Mouse (Mus musculus) neural tube, embryonic 15.5 days (tissue): ENCODE results near the gene P2rx1. TPM values are rescaled to one million over a fixed set of nuclear protein-coding genes. Genes with fewer than 3 reads are reported as not detected.

ENCODE experiments used
- ATAC-seq: fragments of 200-750 bp; cut with Nextera tagmentation; 2 replicates; pipeline ENCODE4 v1.8.0; 2017; ENCODE audit warnings: mild to moderate bottlenecking, moderate TSS enrichment, moderate library complexity; ENCODE audit not compliant: low FRiP score
- H3K27ac ChIP-seq: fragments of 300-500 bp; sonication (generic); replicated peaks from 2 replicates; pipeline ENCODE4 v1.5.1; 2015; ENCODE audit warnings: mild to moderate bottlenecking, inconsistent platforms
- H3K27me3 ChIP-seq: fragments of 300-500 bp; sonication (generic); replicated peaks from 2 replicates; pipeline ENCODE4 v1.6.1; 2015; ENCODE audit warnings: inconsistent platforms
- H3K36me3 ChIP-seq: fragments of 300-500 bp; sonication (generic); 2 replicates; pipeline ENCODE4 v1.6.1; 2015; ENCODE audit warnings: inconsistent platforms
- H3K4me1 ChIP-seq: fragments of 300-500 bp; sonication (generic); 2 replicates; pipeline ENCODE4 v1.6.1; 2015; ENCODE audit warnings: inconsistent platforms
- H3K4me2 ChIP-seq: fragments of 300-500 bp; sonication (generic); 2 replicates; pipeline ENCODE4 v1.6.1; 2015; ENCODE audit warnings: inconsistent platforms, mild to moderate bottlenecking, moderate library complexity
- H3K4me3 ChIP-seq: fragments of 300-500 bp; sonication (generic); replicated peaks from 2 replicates; pipeline ENCODE4 v1.5.1; 2015; ENCODE audit warnings: mild to moderate bottlenecking, inconsistent platforms
- H3K9ac ChIP-seq: fragments of 300-500 bp; sonication (generic); replicated peaks from 2 replicates; pipeline ENCODE4 v1.6.1; 2015; ENCODE audit warnings: mild to moderate bottlenecking, inconsistent platforms
- H3K9me3 ChIP-seq: fragments of 300-500 bp; sonication (generic); replicated peaks from 2 replicates; pipeline ENCODE4 v1.6.1; 2016; ENCODE audit warnings: inconsistent platforms
- WGBS: fragments of 180-500 bp; shearing (Covaris S2); methylation state at CpG from one replicate; pipeline ENCODE4 v1.1.7; 2015; ENCODE audit warnings: mixed read lengths; 5-methylcytosine and 5-hydroxymethylcytosine counted together
- polyA plus RNA-seq: library from polyadenylated mRNA; unstranded; fragments of >200 nt; fragmentation: Nextera tagmentation; extraction: Ambion mirVana; gene quantifications from 2 replicates; pipeline ENCODE4 v1.2.1, GENCODE M21; 2015

The P2rx1 gene
- 0.47 and 3.3 TPM in 2 replicates for polyA plus RNA-seq

DNA sequence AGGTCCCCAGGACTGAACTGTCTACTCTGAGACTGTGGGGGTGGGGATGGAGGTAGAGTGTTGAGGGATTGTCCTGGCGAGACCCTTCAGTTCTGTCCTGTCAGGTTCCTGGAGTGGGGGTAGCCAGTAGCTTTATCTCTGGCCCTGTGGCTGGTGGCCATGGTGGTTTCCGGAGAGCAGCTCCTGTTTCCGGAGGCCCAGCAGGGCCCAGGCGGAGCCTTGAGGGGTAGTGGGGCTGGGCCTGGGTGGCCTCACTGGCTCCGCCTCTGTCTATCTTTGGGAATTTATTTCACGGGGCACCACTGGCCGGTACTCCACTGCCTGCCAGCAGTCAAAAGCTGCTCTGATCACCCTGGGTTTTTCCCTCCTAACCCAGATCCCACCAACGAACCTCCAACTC is at the start of gene P2rx1:
Gene P2rx1 (plus strand): TSS at position 333 of the 400 bp plus-strand sequence.
- Histone ChIP-seq H3K4me1 (no peaks in the 10 kb centered on the region), H3K4me3 (no peak within 1 kb of the TSS), H3K4me2 (no peak within 1 kb of the TSS), H3K36me3 (no peaks in the 10 kb centered on the region), H3K27me3 (0 out of 2 replicates have a peak, but pooled peaks cover 2% of the 10 kb centered on the region), H3K27ac (no peak within 1 kb of the TSS), H3K9me3 (no peaks in the 10 kb centered on the region), H3K9ac (no peak within 1 kb of the TSS)
- ATAC-seq = no peak
- 57% methylated on average over 8 of the region's 8 CpGs for WGBS

DNA sequence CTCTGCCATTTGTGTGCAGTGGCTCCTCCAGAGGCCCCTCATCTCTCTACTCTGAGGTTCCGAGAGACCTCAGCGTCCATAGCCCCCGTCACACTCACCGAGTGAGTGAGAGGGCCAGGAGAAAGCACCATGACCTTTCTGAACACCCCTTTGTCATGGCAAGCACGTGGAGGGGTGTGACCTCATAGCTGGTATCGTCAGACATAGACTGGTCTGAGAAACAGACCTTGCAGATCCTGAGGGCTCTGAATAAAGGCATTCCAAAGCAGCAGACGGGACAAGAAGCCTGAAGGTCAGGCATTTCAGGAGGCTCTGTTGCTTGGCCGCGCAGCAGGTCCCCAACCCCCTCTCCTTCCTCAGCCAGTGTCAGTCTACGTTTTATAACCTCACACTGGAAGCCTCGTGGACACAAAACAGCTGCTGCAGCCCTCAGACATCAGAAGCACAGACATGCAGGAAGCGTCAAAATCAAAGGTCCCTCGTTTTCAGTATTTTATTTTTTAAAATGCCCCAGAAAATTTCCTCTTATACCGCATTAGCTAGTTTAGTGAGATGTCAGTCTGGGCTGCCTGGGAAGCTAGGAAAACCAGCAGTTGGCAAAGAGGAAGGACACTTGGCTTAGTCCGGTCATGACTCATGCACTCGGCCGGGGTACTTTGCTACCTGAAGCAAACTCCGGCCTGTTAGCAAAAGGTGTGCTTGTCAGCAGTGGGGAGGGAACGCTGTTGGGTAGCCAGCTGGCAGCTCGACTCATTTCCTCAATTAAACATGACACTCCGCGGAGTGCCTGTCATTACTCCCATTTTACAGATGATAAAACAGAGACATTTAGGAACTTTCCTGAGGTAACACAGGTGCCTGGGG is 47.5 kb upstream of the P2rx1 start:
- H3K9ac ChIP-seq = no peak overlapping the region
- no peak overlapping the region for H3K4me3 ChIP-seq
- ATAC-seq = no peak
- H3K36me3 ChIP-seq = no peaks in the 10 kb centered on the region
- H3K9me3 ChIP-seq = no peaks in the 10 kb centered on the region
- 70% methylated on average over 22 of the region's 22 CpGs for WGBS
- H3K27ac ChIP-seq = no peak overlapping the region
- no peak overlapping the region for H3K4me2 ChIP-seq
- H3K27me3 ChIP-seq = no peaks in the 10 kb centered on the region
- H3K4me1 ChIP-seq = no peaks in the 10 kb centered on the region

DNA sequence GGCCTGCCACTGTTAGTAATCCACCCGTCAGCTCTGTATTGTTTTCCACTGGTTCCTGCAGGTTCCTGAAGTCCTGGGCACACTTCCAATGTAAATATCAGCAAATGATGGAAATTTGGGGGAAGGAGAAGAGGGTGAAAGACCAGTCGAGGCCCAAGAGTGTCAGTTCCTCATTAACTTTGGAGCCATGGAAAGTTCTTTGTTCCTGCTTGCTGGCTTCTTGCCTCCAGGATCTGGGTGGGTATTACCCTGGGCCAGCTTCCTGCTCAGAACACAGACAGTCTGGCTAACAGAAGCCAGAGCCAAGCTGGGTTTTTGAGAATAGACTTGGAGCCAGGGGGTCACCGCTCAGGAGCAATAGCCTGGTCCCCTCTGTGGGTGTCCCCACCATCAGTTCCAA is 46.7 kb upstream of the P2rx1 start:
- 63% methylated on average over 3 of the region's 3 CpGs for WGBS
- no peak overlapping the region for H3K27ac ChIP-seq
- H3K36me3 ChIP-seq = no peaks in the 10 kb centered on the region
- ATAC-seq = no peak
- no peak overlapping the region for H3K4me3 ChIP-seq
- H3K27me3 ChIP-seq = no peaks in the 10 kb centered on the region
- H3K9me3 ChIP-seq = no peaks in the 10 kb centered on the region
- no peak overlapping the region for H3K4me2 ChIP-seq
- H3K9ac ChIP-seq = no peak overlapping the region
- H3K4me1 ChIP-seq = no peaks in the 10 kb centered on the region

DNA sequence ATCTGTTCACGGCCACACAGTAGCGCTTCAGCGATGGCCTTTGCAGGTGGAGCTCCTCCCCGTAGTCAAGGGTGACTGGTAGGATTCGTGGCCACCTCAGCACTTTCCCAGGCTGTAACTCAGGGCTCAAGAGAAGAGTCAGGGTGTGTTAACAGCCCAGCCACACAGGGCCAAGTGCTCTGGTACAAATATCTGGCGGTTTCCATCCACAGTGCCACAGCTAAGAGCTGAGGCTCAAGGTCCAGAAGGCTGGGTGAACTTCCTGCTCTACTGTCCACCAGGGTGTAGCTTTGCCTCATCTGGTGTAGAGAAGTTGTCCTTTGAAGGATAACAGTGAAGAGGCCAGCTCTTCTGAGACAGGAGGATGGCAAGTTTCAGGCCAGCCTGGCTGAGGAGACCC is 46.2 kb upstream of the P2rx1 start:
- 91% methylated on average over 6 of the region's 6 CpGs for WGBS
- Histone ChIP-seq H3K4me3 (no peak overlapping the region), H3K27ac (no peak overlapping the region), H3K27me3 (no peaks in the 10 kb centered on the region), H3K4me1 (no peaks in the 10 kb centered on the region), H3K4me2 (no peak overlapping the region), H3K9ac (no peak overlapping the region), H3K9me3 (no peaks in the 10 kb centered on the region), H3K36me3 (no peaks in the 10 kb centered on the region)
- no peak for ATAC-seq

DNA sequence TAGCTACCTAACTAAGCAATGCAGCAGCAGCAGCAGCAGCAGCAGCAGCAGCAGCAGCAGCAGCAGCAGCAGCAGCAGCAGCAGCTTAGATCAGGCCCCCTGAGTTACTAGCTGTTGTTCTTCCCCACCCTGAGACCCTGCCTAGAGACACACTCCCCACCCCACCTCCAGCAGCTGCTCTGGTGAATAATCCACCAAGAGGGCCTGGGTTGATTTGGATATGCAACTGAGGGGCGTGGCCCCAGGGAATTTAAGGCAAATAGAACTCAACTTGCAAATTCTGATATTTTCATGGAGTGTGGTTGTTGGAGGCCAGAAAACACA is 45.8 kb upstream of the P2rx1 start:
- Histone ChIP-seq H3K4me1 (no peaks in the 10 kb centered on the region), H3K9me3 (no peaks in the 10 kb centered on the region), H3K27ac (no peak overlapping the region), H3K27me3 (no peaks in the 10 kb centered on the region), H3K9ac (no peak overlapping the region), H3K4me3 (no peak overlapping the region), H3K36me3 (no peaks in the 10 kb centered on the region), H3K4me2 (no peak overlapping the region)
- 70% methylated on average over 1 of the region's 1 CpGs for WGBS
- ATAC-seq = no peak

DNA sequence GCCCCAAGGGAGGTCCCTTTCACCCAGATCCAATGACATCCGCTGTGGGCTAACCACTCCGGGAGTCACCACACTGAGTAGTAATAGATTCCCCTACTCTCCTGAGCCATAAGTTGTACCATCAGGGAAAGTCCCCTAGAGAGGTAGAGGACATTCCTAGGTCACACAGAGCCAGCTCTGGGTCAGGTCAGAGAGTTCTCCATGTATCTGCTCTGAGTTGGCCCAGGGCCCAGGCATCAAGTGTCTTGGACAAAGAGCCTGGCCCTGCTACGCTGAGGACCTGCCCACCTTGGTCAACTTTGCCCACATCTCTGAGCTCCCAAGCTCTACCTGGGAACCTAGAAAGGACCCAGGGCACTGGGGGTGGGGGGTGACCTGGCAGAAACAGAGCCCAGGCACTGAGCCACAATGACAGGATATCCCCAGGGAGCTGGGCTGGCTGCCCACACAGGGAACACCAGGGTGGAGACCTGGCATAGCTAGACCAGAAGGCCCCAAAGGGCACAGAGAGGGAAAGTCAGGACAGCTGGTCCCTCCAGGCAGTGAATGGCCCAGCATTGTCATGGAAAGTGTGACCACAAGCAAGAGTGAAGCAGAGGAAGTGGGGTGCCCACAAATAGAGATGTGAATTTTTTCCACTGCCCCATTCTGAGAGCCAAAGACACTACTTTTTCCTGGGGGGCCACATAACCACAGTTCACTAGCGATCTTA is 45.3 kb upstream of the P2rx1 start:
- Histone ChIP-seq H3K27me3 (no peaks in the 10 kb centered on the region), H3K4me2 (no peak overlapping the region), H3K9ac (no peak overlapping the region), H3K27ac (no peak overlapping the region), H3K4me1 (no peaks in the 10 kb centered on the region), H3K9me3 (no peaks in the 10 kb centered on the region), H3K4me3 (no peak overlapping the region), H3K36me3 (no peaks in the 10 kb centered on the region)
- ATAC-seq = no peak
- 89% methylated on average over 4 of the region's 4 CpGs for WGBS

DNA sequence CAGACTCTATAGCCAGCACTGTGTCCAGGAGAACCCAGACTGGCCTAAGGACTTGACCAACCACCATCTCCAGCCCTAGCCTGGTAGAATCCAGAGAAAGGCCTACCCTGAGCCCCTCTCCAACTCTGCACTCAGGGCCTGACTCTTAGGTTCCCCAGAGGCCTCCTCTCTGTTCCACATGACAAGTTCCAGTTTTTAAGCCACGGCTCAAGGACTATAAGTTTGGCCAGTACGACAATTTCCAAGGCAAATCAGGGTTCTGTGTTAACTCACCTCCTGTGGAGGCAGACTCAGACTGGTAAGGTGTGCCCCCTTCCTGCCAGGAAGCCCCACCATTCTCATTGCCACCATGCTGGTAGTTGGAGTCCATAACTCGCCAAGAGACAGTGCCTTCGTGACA is 44.7 kb upstream of the P2rx1 start:
- 87% methylated on average over 4 of the region's 4 CpGs for WGBS
- Histone ChIP-seq H3K4me3 (no peak overlapping the region), H3K9ac (no peak overlapping the region), H3K9me3 (no peaks in the 10 kb centered on the region), H3K4me1 (no peaks in the 10 kb centered on the region), H3K4me2 (no peak overlapping the region), H3K36me3 (no peaks in the 10 kb centered on the region), H3K27me3 (peaks cover 3% of the 10 kb centered on the region), H3K27ac (no peak overlapping the region)
- ATAC-seq = no peak

DNA sequence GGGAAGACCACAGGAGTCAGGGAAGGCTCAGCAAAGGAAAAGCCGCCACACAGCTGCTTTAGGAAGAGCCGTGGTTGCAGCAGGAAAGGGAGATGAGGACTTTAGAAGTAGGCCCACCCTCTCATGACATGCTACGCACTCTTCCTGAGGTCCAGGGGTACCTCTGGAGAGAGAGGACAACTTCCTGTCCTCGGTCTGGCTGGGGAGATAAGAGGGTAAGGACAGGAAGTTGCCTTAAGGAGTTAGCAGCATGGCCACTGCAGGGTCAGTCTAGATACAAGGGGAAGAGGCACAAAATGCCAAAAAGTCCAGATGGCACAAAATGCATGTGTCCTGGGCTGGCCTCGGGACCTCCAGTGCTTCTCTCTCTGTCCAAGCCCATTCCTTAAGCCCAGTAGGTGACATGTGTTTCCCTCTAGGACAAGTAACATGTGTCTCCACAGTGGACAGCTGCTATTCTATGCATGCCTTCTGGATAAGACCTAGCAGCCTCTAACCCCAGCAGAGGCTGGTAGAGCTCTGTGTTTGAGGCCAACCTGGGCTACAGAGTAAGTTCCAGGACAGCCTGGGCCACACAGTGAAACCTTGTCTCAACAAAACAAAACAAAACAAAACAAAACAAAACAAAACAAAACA is 43.4 kb upstream of the P2rx1 start:
- ATAC-seq = no peak

DNA sequence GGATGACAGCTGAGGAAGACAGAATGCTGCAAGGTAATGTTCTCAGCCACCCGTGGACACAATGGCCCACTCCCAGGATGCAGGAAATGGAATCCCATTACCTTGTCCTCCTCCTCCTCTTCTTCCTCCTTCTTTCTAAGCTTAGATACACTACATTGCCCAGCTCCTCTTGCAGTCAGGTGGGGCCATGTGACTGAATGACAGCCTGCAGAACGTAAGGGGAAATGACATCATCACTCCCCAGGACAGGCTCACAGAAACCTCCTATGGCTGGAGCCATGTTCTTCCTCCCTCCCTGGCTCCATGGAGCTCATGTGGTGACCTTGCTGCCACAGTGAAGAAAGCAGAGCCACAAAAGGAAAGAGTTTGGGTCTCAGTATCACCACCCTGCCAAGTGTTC is 41.6 kb upstream of the P2rx1 start:
- Histone ChIP-seq H3K4me3 (no peak overlapping the region), H3K27me3 (peaks cover 34% of the 10 kb centered on the region), H3K9ac (no peak overlapping the region), H3K9me3 (no peaks in the 10 kb centered on the region), H3K36me3 (no peaks in the 10 kb centered on the region), H3K4me1 (peaks cover 13% of the 10 kb centered on the region), H3K27ac (no peak overlapping the region), H3K4me2 (no peak overlapping the region)
- WGBS = 58% methylated on average over 2 of the region's 2 CpGs
- no peak for ATAC-seq

More for the DNA sequence above, 43.4 kb upstream of the P2rx1 start:
- peaks cover 15% of the 10 kb centered on the region for H3K27me3 ChIP-seq
- H3K4me1 ChIP-seq = peaks cover under 1% of the 10 kb centered on the region; the same call in 1 of the 2 replicates
- H3K4me3 ChIP-seq = no peak overlapping the region
- H3K36me3 ChIP-seq = no peaks in the 10 kb centered on the region
- no peaks in the 10 kb centered on the region for H3K9me3 ChIP-seq
- WGBS = 74% methylated on average over 5 of the region's 5 CpGs
- no peak overlapping the region for H3K9ac ChIP-seq
- H3K27ac ChIP-seq = no peak overlapping the region
- H3K4me2 ChIP-seq = no peak overlapping the region

DNA sequence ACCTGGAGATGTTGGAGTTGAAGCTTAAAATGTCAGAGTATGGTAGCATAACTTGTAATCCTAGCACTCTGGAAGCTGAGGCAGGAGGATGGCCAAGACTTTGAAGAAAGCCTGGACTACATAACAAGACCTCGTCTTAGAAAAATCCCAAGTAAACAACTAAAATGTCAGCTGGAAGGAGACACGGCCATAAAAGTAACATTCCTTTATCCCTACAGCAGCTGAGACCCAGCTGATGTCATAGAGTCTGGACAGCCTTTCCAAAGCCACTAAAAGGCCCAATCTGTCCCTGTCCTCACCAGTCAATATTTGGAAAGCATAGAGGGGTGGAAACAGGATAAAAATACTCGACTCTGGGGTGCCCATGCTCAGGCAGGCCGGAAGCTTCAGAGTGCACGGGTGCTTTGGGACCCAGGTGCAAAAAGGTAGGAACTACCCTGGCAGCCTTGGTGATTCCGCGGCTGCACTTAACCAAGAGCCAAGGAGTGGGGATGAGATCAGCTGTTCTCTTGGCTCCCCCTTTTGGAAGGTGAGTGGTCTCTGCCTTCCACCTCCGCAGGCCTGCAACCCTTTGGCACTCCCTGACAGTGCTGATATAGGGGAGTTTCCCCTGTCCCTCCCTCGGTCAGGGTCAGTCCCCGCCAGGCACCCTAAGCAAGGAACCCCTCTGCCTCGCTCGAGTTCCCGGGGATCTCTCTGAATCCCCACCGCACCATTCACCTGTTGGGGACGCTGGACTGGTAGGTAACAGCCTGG is 38.8 kb upstream of the P2rx1 start:
- ATAC-seq = no peak
- Histone ChIP-seq H3K9ac (no peak overlapping the region), H3K4me3 (no peak overlapping the region), H3K9me3 (no peaks in the 10 kb centered on the region), H3K36me3 (no peaks in the 10 kb centered on the region), H3K4me2 (no peak overlapping the region), H3K27me3 (peaks cover 46% of the 10 kb centered on the region), H3K4me1 (peaks cover 13% of the 10 kb centered on the region), H3K27ac (no peak overlapping the region)
- 11% methylated on average over 15 of the region's 15 CpGs for whole genome bisulfite sequencing

DNA sequence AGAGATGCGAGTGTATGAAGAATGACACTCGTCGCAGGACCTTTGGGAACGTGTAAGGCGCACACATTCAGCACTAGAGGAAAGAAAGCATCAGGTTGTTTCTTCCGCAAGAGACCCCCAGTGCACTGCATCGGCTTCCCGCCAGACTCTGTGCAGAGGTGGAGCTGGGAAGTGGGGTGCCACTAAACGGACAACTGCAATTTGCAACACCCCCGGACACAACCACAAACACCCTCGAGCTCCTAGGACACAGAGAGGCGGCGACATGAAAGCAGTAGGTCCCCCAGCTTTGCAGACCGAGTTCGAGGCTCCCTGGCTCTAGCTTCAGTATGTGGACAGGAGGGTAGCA is 38.2 kb upstream of the P2rx1 start:
- no peak for ATAC-seq
- peaks cover 46% of the 10 kb centered on the region for H3K27me3 ChIP-seq

More for the DNA sequence above, 38.2 kb upstream of the P2rx1 start:
- no peak overlapping the region for H3K27ac ChIP-seq
- H3K4me1 ChIP-seq = peaks cover 13% of the 10 kb centered on the region
- H3K9me3 ChIP-seq = no peaks in the 10 kb centered on the region
- H3K4me3 ChIP-seq = peak overlapping the region; percentile 29
- peak overlapping the region; percentile 51 for H3K4me2 ChIP-seq
- no peaks in the 10 kb centered on the region for H3K36me3 ChIP-seq
- 4% methylated on average over 15 of the region's 15 CpGs for WGBS
- no peak overlapping the region for H3K9ac ChIP-seq
